Comparison of ENCODE assay signal across 25 mouse cellular contexts in genomic region chr8:80399594-80400207, GRCm38 (mm10).
DNase-seq lines count a peak whose midpoint lies in the region; ATAC-seq and TF ChIP-seq lines count a peak whose summit lies in the region.
"Had no signal": no experiment of that assay in that cellular context is flagged by ENCODE, and none has a peak within 500 bp of the region (broad histone marks: within the 10 kb centered on the region; RNA-seq: fewer than 3 reads in every experiment).

No protein-coding gene starts in this region.

- no peaks in the 10 kb centered on the region for H3K27me3 ChIP-seq in lung, embryonic 14.5 days (ENCODE audit: insufficient read depth, low read length)
- H3K27me3 ChIP-seq in lung, postnatal 0 days (replicated peaks; ENCODE audit: insufficient read depth, low read length) = no peaks in the 10 kb centered on the region
- H3K27me3 ChIP-seq: CH12.LX; forebrain, embryonic 13.5 days; hindbrain, embryonic 13.5 days had no signal

- no peaks in the 10 kb centered on the region for H3K36me3 ChIP-seq in lung, embryonic 14.5 days (ENCODE audit: insufficient read depth)
- H3K36me3 ChIP-seq in lung, postnatal 0 days (ENCODE audit: insufficient read depth, low read length) = no peaks in the 10 kb centered on the region
- H3K36me3 ChIP-seq: forebrain, embryonic 10.5 days; G1E; hindbrain, embryonic 10.5 days; hindbrain, embryonic 13.5 days had no signal

- H3K27ac ChIP-seq in lung, embryonic 14.5 days (ENCODE audit: low read depth) = peak overlapping the region; percentile 49; the same call in 1 of the 2 replicates
- H3K27ac ChIP-seq in lung, postnatal 0 days (ENCODE audit: low read length) = no peak overlapping the region
- H3K27ac ChIP-seq: forebrain, embryonic 10.5 days; forebrain, embryonic 13.5 days; gastrocnemius, adult 2 months; hindbrain, embryonic 10.5 days; hindbrain, embryonic 13.5 days had no signal

- TF ChIP-seq CTCF in lung, embryonic 14.5 days (IDR thresholded peaks at IDR 0.05; ENCODE audit: low read depth) = no peak
- TF ChIP-seq CTCF in lung, postnatal 0 days (IDR thresholded peaks at IDR 0.05) = no peak

- 33% methylated on average over 2 of the region's 2 CpGs for WGBS in lung, embryonic 14.5 days
- WGBS in lung, postnatal 0 days = 53% methylated on average over 2 of the region's 2 CpGs

- no peak overlapping the region for H3K4me3 ChIP-seq in lung, embryonic 14.5 days (ENCODE audit: low read depth, low read length)
- no peak overlapping the region for H3K4me3 ChIP-seq in lung, postnatal 0 days (ENCODE audit: low read depth, low read length)
- H3K4me3 ChIP-seq: forebrain, embryonic 10.5 days; forebrain, embryonic 13.5 days; gastrocnemius, adult 2 months; hindbrain, embryonic 10.5 days; hindbrain, embryonic 13.5 days had no signal

- no peaks in the 10 kb centered on the region for H3K9me3 ChIP-seq in lung, embryonic 14.5 days (ENCODE audit: low read depth, low read length)
- H3K9me3 ChIP-seq in lung, postnatal 0 days (ENCODE audit: low read length) = no peaks in the 10 kb centered on the region
- H3K9me3 ChIP-seq: forebrain, embryonic 10.5 days; forebrain, embryonic 13.5 days; G1E; hindbrain, embryonic 10.5 days; hindbrain, embryonic 13.5 days had no signal

- peak; percentile 85 for ATAC-seq in lung, embryonic 14.5 days (ENCODE audit: insufficient read depth)
- ATAC-seq in lung, postnatal 0 days = no peak
- ATAC-seq: forebrain, embryonic 13.5 days; forebrain, embryonic 16.5 days; Patski had no signal

- no peak for TF ChIP-seq EP300 in lung, postnatal 0 days (IDR thresholded peaks at IDR 0.05)

- peak; percentile 22 for DNase-seq in kidney, postnatal 10 days
- DNase-seq in kidney, postnatal 36 days = no peak
- peak; percentile 86 for DNase-seq in lung, embryonic 14.5 days
- no peak for DNase-seq in lung, postnatal 0 days (ENCODE audit: low spot score)
- DNase-seq in lung, postnatal 10 days = peak; percentile 57
- no peak for DNase-seq in lung, adult 18-20 months
- peak; percentile 10 for DNase-seq in lung, postnatal 36 days
- DNase-seq: adrenal gland, postnatal 10 days; adrenal gland, postnatal 36 days; B cell, adult 2 months; cerebellum, adult 18-20 months; cerebellum, adult 9-10 months; cerebellum, postnatal 14 days; gastrocnemius, adult 2 months; gastrocnemius, postnatal 14 days; heart, postnatal 36 days had no signal

- H3K4me1 ChIP-seq in lung, embryonic 14.5 days (ENCODE audit: insufficient read depth) = no peaks in the 10 kb centered on the region
- H3K4me1 ChIP-seq in lung, postnatal 0 days (ENCODE audit: insufficient read depth, low read depth, low read length) = no peaks in the 10 kb centered on the region
- H3K4me1 ChIP-seq: forebrain, embryonic 10.5 days; forebrain, embryonic 13.5 days; hindbrain, embryonic 10.5 days; hindbrain, embryonic 13.5 days had no signal

- H3K9ac ChIP-seq in lung, embryonic 14.5 days = no peak overlapping the region
- H3K9ac ChIP-seq in lung, postnatal 0 days (replicated peaks; ENCODE audit: low read depth) = no peak overlapping the region
- H3K9ac ChIP-seq: forebrain, embryonic 13.5 days; hindbrain, embryonic 13.5 days had no signal

- H3K4me2 ChIP-seq in lung, embryonic 14.5 days = no peak overlapping the region
- no peak overlapping the region for H3K4me2 ChIP-seq in lung, postnatal 0 days (replicated peaks; ENCODE audit: low read depth, low read length)
- H3K4me2 ChIP-seq: forebrain, embryonic 13.5 days; heart, embryonic 11.5 days; hindbrain, embryonic 13.5 days had no signal

Comparison
In these comparisons a context has a peak if more than half of its experiments do, and no peak if none do; other contexts are left out.
1. DNase-seq: peak in kidney, postnatal 10 days (single experiment), lung, embryonic 14.5 days (single experiment), lung, postnatal 10 days (single experiment) and lung, postnatal 36 days (single experiment); none in kidney, postnatal 36 days (0 of 2), lung, postnatal 0 days (single experiment) and lung, adult 18-20 months (0 of 2).